25 mouse cellular contexts compared by ENCODE assay signal in the genomic region with DNA sequence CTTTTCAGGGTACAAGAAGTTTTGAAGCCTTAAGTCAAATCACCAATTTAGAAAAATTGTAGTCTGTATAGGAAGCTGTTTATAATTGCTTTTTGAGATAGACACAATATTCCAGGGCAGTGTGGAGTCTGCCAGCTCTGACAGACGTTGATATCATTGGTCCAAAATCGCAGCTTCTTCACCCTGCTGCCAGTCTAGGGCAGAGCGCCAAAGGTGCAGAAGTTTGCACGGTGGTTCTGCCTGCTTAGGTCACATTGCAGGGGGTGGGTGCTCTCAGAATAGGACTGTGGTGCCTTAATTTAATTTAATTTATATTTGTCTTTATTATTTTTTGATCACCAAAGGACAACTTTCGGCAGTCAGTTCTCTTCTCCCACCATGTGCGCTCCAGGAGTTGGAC. TPM values are rescaled to one million over a fixed set of nuclear protein-coding genes. Genes with fewer than 3 reads are reported as not detected.
"Had no signal": no experiment of that assay in that cellular context is flagged by ENCODE, and none has a peak within 500 bp of the region (broad histone marks: within the 10 kb centered on the region; RNA-seq: fewer than 3 reads in every experiment).

No protein-coding gene starts in this region.

- H3K27me3 ChIP-seq: heart, embryonic 13.5 days; heart, embryonic 15.5 days; hindbrain, embryonic 13.5 days; hindbrain, embryonic 15.5 days; kidney, embryonic 15.5 days; limb, embryonic 13.5 days; limb, embryonic 15.5 days; liver, embryonic 12.5 days had no signal

- DNase-seq: gastrocnemius, postnatal 14 days; gastrocnemius, postnatal 36 days; heart, adult 2 months; heart, postnatal 14 days; heart, postnatal 36 days; kidney, adult 11 months; kidney, adult 2 months; kidney, adult 9 months; kidney, postnatal 14 days; kidney, postnatal 36 days; layer of hippocampus, adult 9-11 months; layer of hippocampus, postnatal 36 days had no signal

- H3K4me3 ChIP-seq: heart, adult 2 months; heart, embryonic 13.5 days; heart, embryonic 15.5 days; hindbrain, embryonic 13.5 days; hindbrain, embryonic 15.5 days; kidney, embryonic 15.5 days; limb, embryonic 13.5 days; limb, embryonic 15.5 days; liver, embryonic 12.5 days had no signal

- H3K4me1 ChIP-seq: heart, embryonic 15.5 days; hindbrain, embryonic 13.5 days; hindbrain, embryonic 15.5 days; kidney, embryonic 15.5 days; limb, embryonic 13.5 days; limb, embryonic 15.5 days; liver, embryonic 12.5 days had no signal

- H3K27ac ChIP-seq: heart, adult 2 months; heart, embryonic 13.5 days; heart, embryonic 15.5 days; hindbrain, embryonic 13.5 days; hindbrain, embryonic 15.5 days; hindbrain, postnatal 0 days; kidney, embryonic 15.5 days; kidney, postnatal 0 days; limb, embryonic 13.5 days; limb, embryonic 15.5 days; liver, embryonic 12.5 days; liver, embryonic 14.5 days had no signal

RNA-seq across cellular contexts. Expression of a gene that starts 20.9 kb away (rescaled TPM):
- polyA plus RNA-seq: heart, adult 2 months; kidney, adult 2 months; large intestine, adult 2 months; liver, adult 2 months; liver, embryonic 14.5 days had no signal
